Comparison of ENCODE assay signal across 17 mouse cellular contexts in genomic region chr8:102725496-102725895, GRCm38 (mm10). TPM values are rescaled to one million over a fixed set of nuclear protein-coding genes. Genes with fewer than 3 reads are reported as not detected.
DNase-seq lines count a peak whose midpoint lies in the region; ATAC-seq and TF ChIP-seq lines count a peak whose summit lies in the region.
"Had no signal": no experiment of that assay in that cellular context is flagged by ENCODE, and none has a peak within 500 bp of the region (broad histone marks: within the 10 kb centered on the region; RNA-seq: fewer than 3 reads in every experiment).

No protein-coding gene starts in this region.

- H3K4me1 ChIP-seq in forebrain, embryonic 14.5 days (ENCODE audit: control insufficient read depth, insufficient read depth, low read length): peaks cover 9% of the 10 kb centered on the region; the same call in 1 of the 2 replicates
- H3K4me1 ChIP-seq: liver, embryonic 15.5 days had no signal

- no peak overlapping the region for H3K27ac ChIP-seq in forebrain, embryonic 14.5 days (ENCODE audit: low read depth, low read length)
- H3K27ac ChIP-seq in gastrocnemius, adult 2 months: no peak overlapping the region
- H3K27ac ChIP-seq: liver, embryonic 15.5 days; midbrain, embryonic 15.5 days; stomach, embryonic 15.5 days had no signal

- DNase-seq in layer of hippocampus, adult 11-12 months (ENCODE audit: low spot score): peak; percentile 61
- no peak for DNase-seq in layer of hippocampus, postnatal 25 days (ENCODE audit: extremely low spot score in 1 of 2, low spot score in 1 of 2)
- DNase-seq in brain, embryonic 14.5 days (ENCODE audit: low read depth): peak; percentile 81
- peak; percentile 73 for DNase-seq in forebrain, embryonic 14.5 days (ENCODE audit: low spot score)
- peak; percentile 83 for DNase-seq in layer of hippocampus, adult 9-11 months
- DNase-seq in gastrocnemius, adult 2 months: no peak
- DNase-seq in kidney, postnatal 14 days: no peak
- DNase-seq: adrenal gland, postnatal 36 days; cerebellum, adult 9-11 months; gastrocnemius, postnatal 25 days; kidney, adult 18-20 months; kidney, postnatal 25 days had no signal

- H3K4me3 ChIP-seq in forebrain, embryonic 14.5 days (ENCODE audit: low read depth, low read length): no peak overlapping the region
- H3K4me3 ChIP-seq in gastrocnemius, adult 2 months: no peak overlapping the region
- H3K4me3 ChIP-seq: liver, embryonic 15.5 days; midbrain, embryonic 15.5 days; stomach, embryonic 15.5 days had no signal

- no peak for TF ChIP-seq POLR2A in brain, embryonic 14.5 days (IDR thresholded peaks at IDR 0.05; ENCODE audit: borderline replicate concordance, extremely low read depth, insufficient read depth, insufficient read length, poor library complexity, severe bottlenecking)

- H3K4me2 ChIP-seq in forebrain, embryonic 14.5 days (ENCODE audit: low read length): no peak overlapping the region
- H3K4me2 ChIP-seq: liver, embryonic 15.5 days; midbrain, embryonic 15.5 days; stomach, embryonic 15.5 days had no signal

- WGBS in forebrain, embryonic 14.5 days: 50% methylated on average over 3 of the region's 3 CpGs

- intact Hi-C loops in gastrocnemius, adult 2 months (cut with DNase I): no loop called here

- H3K9me3 ChIP-seq in forebrain, embryonic 14.5 days (replicated peaks; ENCODE audit: control insufficient read depth, low read length): no peaks in the 10 kb centered on the region
- H3K9me3 ChIP-seq: liver, embryonic 15.5 days; midbrain, embryonic 15.5 days; stomach, embryonic 15.5 days had no signal

- no peak for TF ChIP-seq CTCF in brain, embryonic 14.5 days (IDR thresholded peaks at IDR 0.05; ENCODE audit: borderline replicate concordance, extremely low read depth, insufficient read depth, insufficient read length)
- no peak for TF ChIP-seq CTCF in gastrocnemius, adult 2 months (IDR thresholded peaks at IDR 0.05)

- peak; percentile 85 for ATAC-seq in forebrain, embryonic 14.5 days
- ATAC-seq: lung, postnatal 0 days; Patski had no signal

- no peaks in the 10 kb centered on the region for H3K36me3 ChIP-seq in forebrain, embryonic 14.5 days (ENCODE audit: control insufficient read depth, insufficient read depth, low read length)
- H3K36me3 ChIP-seq: liver, embryonic 15.5 days; midbrain, embryonic 15.5 days; stomach, embryonic 15.5 days had no signal

- H3K27me3 ChIP-seq in forebrain, embryonic 14.5 days (replicated peaks; ENCODE audit: control insufficient read depth, insufficient read depth, low read length): no peaks in the 10 kb centered on the region
- H3K27me3 ChIP-seq: liver, embryonic 15.5 days; Patski; stomach, embryonic 15.5 days had no signal

- H3K9ac ChIP-seq in forebrain, embryonic 14.5 days (ENCODE audit: low read length): no peak overlapping the region
- H3K9ac ChIP-seq: liver, embryonic 15.5 days; midbrain, embryonic 15.5 days; stomach, embryonic 15.5 days had no signal

RNA-seq across cellular contexts. Expression of gene Cdh11, which starts 59.9 kb away (rescaled TPM):
- total RNA-seq in layer of hippocampus, postnatal 25 days (2021): 10 to 100 TPM; 80.6 to 89.3 TPM
- 39.7 and 54.7 TPM in 2 replicates for polyA plus RNA-seq in brain, embryonic 14.5 days (2012; rRNA removed)
- 33.6 and 44.7 TPM in 2 replicates for polyA plus RNA-seq in forebrain, embryonic 14.5 days (2014; fragmentation: Nextera tagmentation; extraction: Ambion mirVana)
- 1 to 10 TPM in 1 of 2 experiments, under 1 TPM in 1; 0.99 to 2.5 TPM for total RNA-seq in gastrocnemius, adult 2 months (2021)

Comparison
In these comparisons a context has a peak if more than half of its experiments do, and no peak if none do; other contexts are left out.
1. DNase-seq: peak in layer of hippocampus, adult 11-12 months (single experiment), brain, embryonic 14.5 days (single experiment), forebrain, embryonic 14.5 days (single experiment) and layer of hippocampus, adult 9-11 months (single experiment); none in layer of hippocampus, postnatal 25 days (0 of 2), gastrocnemius, adult 2 months (single experiment) and kidney, postnatal 14 days (single experiment).
2. RNA of gene Cdh11, which starts 59.9 kb away (total RNA-seq): 80.6 to 89.3 TPM in layer of hippocampus, postnatal 25 days; 0.99 to 2.5 TPM in gastrocnemius, adult 2 months; every median in the first group is over 10 times any median in the second.